Mouse (Mus musculus) left cerebral cortex, adult 2 months (tissue): ENCODE measurements at regions not wholly inside any gene's neighbourhood (a gene's known extent, or its start where the extent isn't known, plus 50 kb on each side); places are given as distances from the start of the nearest gene placed in this dataset.
A peak's percentile ranks its signal among the peaks of the same experiment; 100 is the strongest.

ENCODE experiments used
- DNase-seq, 2 experiments: peaks; one replicate each; pipeline ENCODE4 v3.0.0; 2021 to 2022; ENCODE audit warnings: low spot score in 2 of 2, mixed read lengths in 1 of 2; ENCODE audit errors: extremely low spot score in 1 of 2
- H3K27ac ChIP-seq: fragments of 200-600 bp; 2 replicates; pipeline ENCODE4 v1.8.1; 2022
- H3K4me3 ChIP-seq: fragments of 200-600 bp; 2 replicates; pipeline ENCODE4 v1.8.1; 2022
- CTCF ChIP-seq: fragments of 200-600 bp; IDR thresholded peaks from 2 replicates; pipeline ENCODE4 v1.8.1; 2022; ENCODE audit warnings: antibody characterized with exemption, mild to moderate bottlenecking, moderate library complexity
- intact Hi-C: fragments of 180-260 bp; cut with DNase I; formaldehyde crosslinking; loops from one replicate; pipeline ENCODE4 v1.15.1; 2025

- DNase-seq: peak in 1 of 2 experiments; percentile 7
- no peak for TF ChIP-seq CTCF
- no peak overlapping the region for H3K4me3 ChIP-seq
- no peak overlapping the region for H3K27ac ChIP-seq
- intact Hi-C loops: no loop called here
Observed at GRCm38 (mm10) chr6:117572006-117572405, 269.0 kb upstream of the Zfp637 start.

- intact Hi-C loops: no loop called here
- DNase-seq: no peak
- no peak overlapping the region for H3K4me3 ChIP-seq
- no peak overlapping the region for H3K27ac ChIP-seq
- TF ChIP-seq CTCF: no peak
Observed at GRCm38 (mm10) chr6:117573371-117573770, 267.6 kb upstream of the Zfp637 start.

GRCm38 (mm10) chr6:117574146-117574545, 266.8 kb upstream of the Zfp637 start:
- Histone ChIP-seq H3K27ac (no peak overlapping the region), H3K4me3 (no peak overlapping the region)
- no peak for TF ChIP-seq CTCF
- DNase-seq: no peak
- intact Hi-C loops: no loop called here

GRCm38 (mm10) chr6:117575057-117575456, 265.9 kb upstream of the Zfp637 start:
- DNase-seq: no peak
- Histone ChIP-seq H3K4me3 (no peak overlapping the region), H3K27ac (no peak overlapping the region)
- intact Hi-C loops: no loop called here
- no peak for TF ChIP-seq CTCF

GRCm38 (mm10) chr6:117576021-117576420, 265.0 kb upstream of the Zfp637 start:
- Histone ChIP-seq H3K4me3 (no peak overlapping the region), H3K27ac (no peak overlapping the region)
- intact Hi-C loops: no loop called here
- TF ChIP-seq CTCF: no peak
- no peak for DNase-seq

- no peak for TF ChIP-seq CTCF
- H3K27ac ChIP-seq: no peak overlapping the region
- no peak overlapping the region for H3K4me3 ChIP-seq
- DNase-seq: no peak
- intact Hi-C loops: no loop called here
Observed at GRCm38 (mm10) chr6:117577539-117578521, 263.1 kb upstream of the Zfp637 start.

- Histone ChIP-seq H3K27ac (no peak overlapping the region), H3K4me3 (no peak overlapping the region)
- DNase-seq: no peak
- intact Hi-C loops: no loop called here
- no peak for TF ChIP-seq CTCF
Observed at GRCm38 (mm10) chr6:117580951-117581350, 260.0 kb upstream of the Zfp637 start.

- Histone ChIP-seq H3K27ac (no peak overlapping the region), H3K4me3 (no peak overlapping the region)
- TF ChIP-seq CTCF: no peak
- DNase-seq: no peak
- intact Hi-C loops: no loop called here
Observed at GRCm38 (mm10) chr6:117583121-117583520, 257.9 kb upstream of the Zfp637 start.

- no peak for TF ChIP-seq CTCF
- intact Hi-C loops: no loop called here
- Histone ChIP-seq H3K27ac (no peak overlapping the region), H3K4me3 (no peak overlapping the region)
- DNase-seq: no peak
Observed at GRCm38 (mm10) chr6:117584563-117584962, 256.4 kb upstream of the Zfp637 start.

GRCm38 (mm10) chr6:117596166-117596840, 244.7 kb upstream of the Zfp637 start:
- Histone ChIP-seq H3K27ac (no peak overlapping the region), H3K4me3 (no peak overlapping the region)
- intact Hi-C loops: no loop called here
- no peak for TF ChIP-seq CTCF
- no peak for DNase-seq

GRCm38 (mm10) chr6:117604834-117605233, 236.1 kb upstream of the Zfp637 start:
- no peak for TF ChIP-seq CTCF

GRCm38 (mm10) chr6:117605685-117606084, 235.3 kb upstream of the Zfp637 start:
- Histone ChIP-seq H3K4me3 (no peak overlapping the region), H3K27ac (no peak overlapping the region)
- no peak for TF ChIP-seq CTCF
- DNase-seq: no peak
- intact Hi-C loops: no loop called here

More at GRCm38 (mm10) chr6:117604834-117605233, 236.1 kb upstream of the Zfp637 start:
- intact Hi-C loops: no loop called here
- Histone ChIP-seq H3K4me3 (no peak overlapping the region), H3K27ac (no peak overlapping the region)
- DNase-seq: no peak

GRCm38 (mm10) chr6:117606211-117606610, 234.8 kb upstream of the Zfp637 start:
- DNase-seq: no peak
- no peak for TF ChIP-seq CTCF
- intact Hi-C loops: no loop called here
- no peak overlapping the region for H3K4me3 ChIP-seq
- H3K27ac ChIP-seq: no peak overlapping the region
